Mouse (Mus musculus) left cerebral cortex, postnatal 10 days (tissue): Measurements from ENCODE around the gene Stk26. TPM values are rescaled to one million over a fixed set of nuclear protein-coding genes. Genes with fewer than 3 reads are reported as not detected.

Experiments
- DNase-seq, 2 experiments: peaks; one replicate each; pipeline ENCODE4 v3.0.0; 2021 to 2022; ENCODE audit warnings: low spot score in 2 of 2, mixed read lengths in 1 of 2; ENCODE audit errors: extremely low spot score in 1 of 2
- intact Hi-C: fragments of 180-260 bp; cut with DNase I; formaldehyde crosslinking; loops from one replicate; pipeline ENCODE4 v1.15.1; 2025
- total RNA-seq, 2 experiments: library from RNA; stranded (reverse); gene quantifications; 2 replicates each; pipeline ENCODE4 v1.2.3; 2021

Gene Stk26
- total RNA-seq, 2 experiments from 2014 or later: 0.97 to 1.7 TPM

- no peak for DNase-seq
- intact Hi-C loops: no loop called here
Measured at GRCm38 (mm10) chrX:50917389-50917788, 76.5 kb downstream of the Stk26 start.

- intact Hi-C loops: no loop called here
- no peak for DNase-seq
Measured at GRCm38 (mm10) chrX:50918754-50919153, 77.9 kb downstream of the Stk26 start.

GRCm38 (mm10) chrX:50924629-50925364 lies 84.0 kb downstream of the Stk26 start:
- intact Hi-C loops: no loop called here
- DNase-seq: no peak

DNA sequence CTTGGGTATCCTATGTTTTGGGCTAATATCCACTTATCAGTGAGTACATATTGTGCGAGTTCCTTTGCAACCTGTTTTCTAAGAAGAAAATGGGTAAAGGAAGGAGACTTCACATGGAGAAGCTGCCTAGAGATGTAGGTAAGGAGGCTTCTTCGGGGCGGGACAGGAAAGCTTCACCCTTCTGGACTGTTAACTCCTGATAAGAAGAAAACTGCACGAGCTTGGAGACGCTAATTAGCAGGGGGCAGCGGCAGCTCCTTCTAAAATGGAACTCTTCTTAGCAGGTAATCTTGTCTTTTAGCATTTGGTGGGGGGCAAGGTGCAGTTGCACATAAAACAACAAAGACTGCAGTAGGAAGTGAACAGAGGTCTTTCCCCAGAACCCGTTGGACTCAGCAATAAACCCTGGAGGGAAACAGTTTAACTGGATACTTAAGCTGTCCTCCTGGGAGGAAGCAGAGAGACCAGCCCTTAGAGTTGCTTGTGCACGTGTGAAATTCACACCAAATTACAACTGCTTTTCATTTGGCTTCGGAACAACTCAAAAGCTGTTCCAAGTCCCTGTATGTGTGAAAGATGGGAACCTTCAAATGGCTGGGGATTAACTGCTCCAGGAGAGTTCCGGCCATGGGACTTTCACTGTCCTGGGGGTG lies 86.2 kb downstream of the Stk26 start:
- DNase-seq: no peak

DNA sequence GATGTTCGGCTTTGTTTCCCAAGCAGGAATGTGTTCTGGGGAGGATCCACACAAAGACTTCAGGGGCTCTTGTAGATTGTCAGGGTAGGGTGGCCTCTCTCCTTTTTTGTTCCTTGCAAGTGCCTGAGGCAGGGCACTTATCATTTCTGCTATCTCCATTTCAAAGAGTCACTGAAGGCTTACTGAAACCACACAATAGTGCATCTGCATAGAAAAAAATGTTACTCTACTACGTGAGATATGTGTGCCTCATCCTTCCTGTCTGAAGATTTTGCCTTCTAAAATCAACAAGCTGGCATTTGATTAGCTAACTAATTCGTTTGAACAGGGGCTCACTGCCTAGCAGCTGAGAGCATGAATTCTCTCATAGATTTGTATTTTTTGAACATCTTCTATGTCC lies 89.5 kb downstream of the Stk26 start:
- intact Hi-C loops: no loop called here
- no peak for DNase-seq

More for the DNA sequence above, 86.2 kb downstream of the Stk26 start:
- intact Hi-C loops: no loop called here

DNA sequence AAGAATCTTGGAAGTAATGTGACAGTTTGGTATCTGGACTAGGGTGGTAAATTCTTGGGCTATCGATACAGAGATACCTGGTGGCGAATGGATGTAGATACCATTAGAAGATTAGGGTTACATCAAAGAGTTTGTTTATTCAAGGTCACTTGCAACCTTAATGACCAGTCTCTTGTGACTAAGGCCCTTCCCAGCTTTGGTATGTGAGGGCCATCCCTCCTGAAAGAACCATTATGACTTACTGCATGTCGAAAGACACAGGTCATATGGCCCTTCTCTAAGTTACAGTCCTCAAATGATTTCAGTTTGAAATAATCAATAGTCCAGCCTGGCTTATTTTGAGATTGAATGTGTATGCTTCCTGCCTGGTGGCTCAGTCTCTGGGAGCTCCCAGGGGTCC lies 96.3 kb downstream of the Stk26 start:
- DNase-seq: no peak
- intact Hi-C loops: no loop called here

DNA sequence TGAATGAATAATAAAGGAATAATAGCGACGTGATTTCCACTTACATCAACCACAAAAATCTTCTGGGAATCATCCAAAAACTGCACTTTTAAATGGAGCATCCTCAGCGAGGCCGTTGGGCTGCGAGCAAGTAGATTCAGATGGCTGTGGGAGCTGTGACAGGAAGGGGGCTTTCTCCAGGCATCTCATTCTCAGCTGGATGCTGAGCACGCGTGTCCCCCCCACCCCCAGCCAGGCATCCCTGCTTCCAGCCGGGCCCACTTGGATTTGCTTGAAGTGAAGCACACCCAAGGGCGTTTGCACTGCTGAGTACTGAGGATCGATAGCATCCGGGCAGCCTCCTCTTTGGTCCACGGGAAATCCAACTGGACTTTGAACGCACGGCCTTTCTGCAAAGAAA lies 101.8 kb downstream of the Stk26 start, which contains the start of gene Frmd7:
TSS of gene Frmd7 (minus strand) at position 101 of the 400 bp plus-strand sequence.
- intact Hi-C loops: no loop called here
- DNase-seq: no peak

Other genes starting within 250 kb of the Stk26 start
- under 1 TPM; 0.69 to 0.85 TPM for gene Frmd7, start 101.7 kb downstream of the Stk26 start, total RNA-seq
- gene Rap2c, start 177.0 kb downstream of the Stk26 start, total RNA-seq: 10 to 100 TPM; 28.8 to 29.9 TPM